Mouse (Mus musculus) lung, postnatal 0 days (tissue): Measurements from ENCODE around the gene Ctse.

Experiments
- CTCF ChIP-seq: IDR thresholded peaks from 2 replicates; pipeline ENCODE4 v1.5.1; 2016; ENCODE audit warnings: antibody characterized with exemption, mild to moderate bottlenecking
- EP300 ChIP-seq: IDR thresholded peaks from 2 replicates; pipeline ENCODE4 v1.6.1; 2016; ENCODE audit warnings: antibody characterized with exemption, mild to moderate bottlenecking, control low read depth

DNA sequence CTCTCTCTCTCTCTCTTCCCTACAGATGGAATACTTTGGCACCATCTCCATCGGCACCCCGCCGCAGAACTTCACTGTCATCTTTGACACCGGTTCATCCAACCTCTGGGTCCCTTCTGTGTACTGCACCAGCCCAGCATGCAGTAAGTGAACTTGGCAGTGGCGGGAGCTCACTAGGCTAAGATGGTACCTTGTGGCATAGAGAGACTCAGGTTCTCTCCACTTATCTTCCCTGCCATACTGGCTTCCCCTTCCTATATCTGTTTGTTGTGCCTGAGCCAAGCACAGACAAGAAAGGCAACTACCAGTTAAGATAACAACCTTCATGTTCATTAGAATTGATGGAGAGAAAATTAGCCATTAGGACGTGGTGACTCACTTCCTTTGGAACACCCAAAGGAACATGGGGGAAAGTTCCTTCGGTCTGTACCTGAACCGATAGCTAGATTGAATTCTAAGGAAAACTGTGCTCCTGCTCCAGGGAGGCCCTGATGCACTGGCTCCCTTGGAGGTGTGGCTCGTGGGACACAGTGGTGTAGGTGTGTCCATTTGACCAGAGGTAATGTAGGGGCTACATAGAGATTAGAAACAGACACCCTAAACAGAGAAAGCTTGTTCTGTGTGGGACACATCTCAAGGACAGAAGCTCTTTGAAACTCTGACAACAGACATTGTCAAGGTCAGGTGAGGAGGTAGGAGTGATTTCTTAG is 25.3 kb downstream of the Ctse start:
- TF ChIP-seq CTCF (no peak), EP300 (no peak)
